Mouse (Mus musculus) ES-E14 (cell line): ENCODE data around the gene 4930539E08Rik.

Experiments
- CHD2 ChIP-seq: IDR thresholded peaks from 2 replicates; pipeline ENCODE4 v1.6.1; 2014; ENCODE audit warnings: mild to moderate bottlenecking, low read depth, low read length, inconsistent platforms
- HCFC1 ChIP-seq: IDR thresholded peaks from 2 replicates; pipeline ENCODE4 v1.6.1; 2012; ENCODE audit warnings: low read length, inconsistent platforms, borderline replicate concordance; ENCODE audit not compliant: insufficient read depth
- MAFK ChIP-seq: IDR thresholded peaks from 2 replicates; pipeline ENCODE4 v1.6.1; 2014; ENCODE audit warnings: mild to moderate bottlenecking, low read depth, low read length, inconsistent platforms; ENCODE audit not compliant: insufficient read depth
- ZC3H11A ChIP-seq: IDR thresholded peaks from 2 replicates; pipeline ENCODE4 v1.6.1; 2012; ENCODE audit warnings: low read depth, mild to moderate bottlenecking, inconsistent platforms, low read length, borderline replicate concordance
- ZNF384 ChIP-seq: IDR thresholded peaks from 2 replicates; pipeline ENCODE4 v1.6.1; 2012; ENCODE audit warnings: low read depth, low read length, inconsistent platforms

DNA sequence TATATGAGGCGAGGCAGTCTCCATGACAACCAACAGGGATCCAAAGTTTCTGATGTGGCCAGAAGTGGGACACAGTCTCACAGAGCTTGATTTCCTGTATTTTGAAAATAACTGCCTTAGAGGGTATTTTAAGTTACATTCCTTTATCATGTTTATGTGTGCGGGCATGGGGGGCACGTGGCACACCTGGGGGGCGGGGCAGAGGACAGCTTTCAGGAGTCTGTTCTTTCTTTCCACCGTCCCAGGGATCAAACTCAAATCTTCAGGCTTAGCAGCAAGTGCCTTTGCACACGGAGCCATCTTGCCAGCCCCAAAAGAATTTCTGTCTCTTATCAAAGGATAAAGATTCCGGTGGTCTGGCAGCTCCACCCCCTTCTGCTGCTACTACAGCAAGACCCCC, 51.2 kb downstream of the 4930539E08Rik start:
- TF ChIP-seq ZC3H11A (no peak), HCFC1 (no peak), ZNF384 (no peak), MAFK (no peak), CHD2 (no peak)
